Mouse (Mus musculus) limb, embryonic 10.5 days (tissue): ENCODE results near the gene Chd9. TPM values are rescaled to one million over a fixed set of nuclear protein-coding genes. Genes with fewer than 3 reads are reported as not detected.

Experiments
- DNase-seq: peaks from one replicate; pipeline ENCODE4 v3.0.0-alpha.2; 2017; ENCODE audit warnings: low spot score
- H3K27ac ChIP-seq: fragments of 300-500 bp; sonication (generic); 2 replicates; pipeline ENCODE4 v1.5.1; 2016; ENCODE audit warnings: mild to moderate bottlenecking
- H3K27me3 ChIP-seq: fragments of 300-500 bp; sonication (generic); 2 replicates; pipeline ENCODE4 v1.6.1; 2016; ENCODE audit warnings: low read depth, mild to moderate bottlenecking; ENCODE audit not compliant: poor library complexity, severe bottlenecking
- H3K36me3 ChIP-seq: fragments of 300-500 bp; sonication (generic); 2 replicates; pipeline ENCODE4 v1.6.1; 2016; ENCODE audit warnings: mild to moderate bottlenecking, moderate library complexity
- H3K4me1 ChIP-seq: fragments of 300-500 bp; sonication (generic); 2 replicates; pipeline ENCODE4 v1.6.1; 2016
- H3K4me3 ChIP-seq: fragments of 300-500 bp; sonication (generic); 2 replicates; pipeline ENCODE4 v1.5.1; 2016; ENCODE audit warnings: mild to moderate bottlenecking, moderate library complexity
- H3K9me3 ChIP-seq: fragments of 300-500 bp; sonication (generic); replicated peaks from 2 replicates; pipeline ENCODE4 v1.6.1; 2016; ENCODE audit warnings: mild to moderate bottlenecking
- WGBS: fragments of 180-500 bp; shearing (Covaris S2); methylation state at CpG from one replicate; pipeline ENCODE4 v1.1.7; 2016; 5-methylcytosine and 5-hydroxymethylcytosine counted together
- polyA plus RNA-seq: library from polyadenylated mRNA; unstranded; fragments of >200 nt; fragmentation: Nextera tagmentation; extraction: Ambion mirVana; gene quantifications from 2 replicates; pipeline ENCODE4 v1.2.1, GENCODE M21; 2016

Chd9 gene
- polyA plus RNA-seq, 1 experiment from 2014 or later, result 45.5 TPM

GRCm38 (mm10) chr8:91019726-91020125, 191.6 kb downstream of the Chd9 start:
- Histone ChIP-seq H3K27ac (no peak overlapping the region), H3K36me3 (peaks cover 81% of the 10 kb centered on the region), H3K9me3 (no peaks in the 10 kb centered on the region), H3K27me3 (no peaks in the 10 kb centered on the region), H3K4me3 (no peak overlapping the region), H3K4me1 (no peaks in the 10 kb centered on the region)
- 14% methylated on average over 2 of the region's 2 CpGs for WGBS
- DNase-seq, result peak; percentile 88

- no peak for DNase-seq
- Histone ChIP-seq H3K9me3 (no peaks in the 10 kb centered on the region), H3K36me3 (peaks cover 99% of the 10 kb centered on the region), H3K27me3 (no peaks in the 10 kb centered on the region), H3K27ac (no peak overlapping the region), H3K4me3 (no peak overlapping the region), H3K4me1 (no peaks in the 10 kb centered on the region)
- 87% methylated on average over 6 of the region's 6 CpGs for WGBS
Measured at GRCm38 (mm10) chr8:91034417-91034816, 206.3 kb downstream of the Chd9 start.

DNA sequence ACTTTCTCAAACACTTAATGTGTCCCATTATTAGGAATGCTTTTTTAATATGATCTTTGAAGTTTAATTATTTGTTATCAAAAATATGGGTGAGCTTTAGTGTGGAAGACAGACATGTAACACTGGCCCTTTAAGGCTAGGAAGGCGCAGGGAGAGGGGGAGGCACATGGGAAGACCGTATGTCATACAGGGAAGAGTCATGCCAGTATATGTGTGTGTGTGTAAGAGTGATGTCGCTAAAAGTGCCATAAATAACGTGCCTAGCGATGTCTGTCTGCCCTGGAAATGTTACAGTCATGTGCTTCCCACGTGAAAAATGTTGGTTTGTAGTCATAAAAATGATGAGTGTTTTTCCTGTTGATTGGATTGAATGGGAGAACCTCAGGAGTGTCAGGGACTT, 208.8 kb downstream of the Chd9 start:
- Histone ChIP-seq H3K27me3 (no peaks in the 10 kb centered on the region), H3K4me3 (no peak overlapping the region), H3K27ac (no peak overlapping the region), H3K4me1 (no peaks in the 10 kb centered on the region), H3K36me3 (peaks cover 99% of the 10 kb centered on the region), H3K9me3 (no peaks in the 10 kb centered on the region)
- WGBS, result 83% methylated on average over 6 of the region's 6 CpGs
- DNase-seq, result no peak

DNA sequence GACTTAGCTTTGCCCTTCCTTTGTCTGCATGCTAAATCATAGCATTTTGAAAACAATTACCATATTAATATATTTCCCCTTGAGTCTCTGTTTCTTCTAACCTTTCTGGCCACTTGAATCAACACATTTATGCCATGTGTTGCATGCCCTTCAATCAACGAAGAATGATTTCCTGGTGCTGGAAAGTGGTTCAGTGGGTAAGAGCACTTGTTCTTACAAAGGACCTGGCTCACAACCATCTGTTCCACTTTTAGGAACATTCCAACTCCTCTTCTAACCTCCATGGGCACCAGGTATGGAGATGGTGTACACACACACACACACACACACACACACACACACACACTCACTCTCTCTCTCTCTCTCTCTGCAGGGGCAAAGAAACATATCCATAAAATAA, 210.5 kb downstream of the Chd9 start:
- no peaks in the 10 kb centered on the region for H3K27me3 ChIP-seq
- whole genome bisulfite sequencing, result 96% methylated on average over 1 of the region's 1 CpGs
- no peak for DNase-seq
- H3K9me3 ChIP-seq, result no peaks in the 10 kb centered on the region
- H3K4me1 ChIP-seq, result no peaks in the 10 kb centered on the region
- no peak overlapping the region for H3K4me3 ChIP-seq
- peaks cover 99% of the 10 kb centered on the region for H3K36me3 ChIP-seq
- no peak overlapping the region for H3K27ac ChIP-seq

- H3K4me3 ChIP-seq, result no peak overlapping the region
- H3K27me3 ChIP-seq, result no peaks in the 10 kb centered on the region
- DNase-seq, result no peak
- WGBS, result 89% methylated on average over 4 of the region's 4 CpGs
- H3K27ac ChIP-seq, result no peak overlapping the region
- H3K36me3 ChIP-seq, result peaks cover 87% of the 10 kb centered on the region
- H3K9me3 ChIP-seq, result no peaks in the 10 kb centered on the region
- H3K4me1 ChIP-seq, result no peaks in the 10 kb centered on the region
Measured at GRCm38 (mm10) chr8:91046370-91046769, 218.2 kb downstream of the Chd9 start.

- no peaks in the 10 kb centered on the region for H3K27me3 ChIP-seq
- no peaks in the 10 kb centered on the region for H3K9me3 ChIP-seq
- DNase-seq, result no peak
- H3K36me3 ChIP-seq, result peaks cover 56% of the 10 kb centered on the region
- WGBS, result 83% methylated on average over 8 of the region's 8 CpGs
- no peak overlapping the region for H3K27ac ChIP-seq
- H3K4me3 ChIP-seq, result no peak overlapping the region
- no peaks in the 10 kb centered on the region for H3K4me1 ChIP-seq
Measured at GRCm38 (mm10) chr8:91051037-91051436, 222.9 kb downstream of the Chd9 start.

GRCm38 (mm10) chr8:91054418-91054817, 226.3 kb downstream of the Chd9 start:
- Histone ChIP-seq H3K4me3 (no peak overlapping the region), H3K36me3 (peaks cover 31% of the 10 kb centered on the region), H3K27me3 (no peaks in the 10 kb centered on the region), H3K27ac (no peak overlapping the region), H3K9me3 (no peaks in the 10 kb centered on the region), H3K4me1 (no peaks in the 10 kb centered on the region)
- 91% methylated on average over 4 of the region's 4 CpGs for WGBS
- no peak for DNase-seq

GRCm38 (mm10) chr8:91056848-91057247, 228.7 kb downstream of the Chd9 start:
- H3K27ac ChIP-seq, result no peak overlapping the region
- H3K36me3 ChIP-seq, result peaks cover 9% of the 10 kb centered on the region
- 65% methylated on average over 3 of the region's 3 CpGs for WGBS
- no peaks in the 10 kb centered on the region for H3K27me3 ChIP-seq
- peaks cover 6% of the 10 kb centered on the region for H3K4me1 ChIP-seq
- no peak for DNase-seq
- no peak overlapping the region for H3K4me3 ChIP-seq
- H3K9me3 ChIP-seq, result no peaks in the 10 kb centered on the region

GRCm38 (mm10) chr8:91059086-91059578, 231.0 kb downstream of the Chd9 start:
- Histone ChIP-seq H3K36me3 (no peaks in the 10 kb centered on the region), H3K4me3 (no peak overlapping the region), H3K27me3 (no peaks in the 10 kb centered on the region), H3K9me3 (no peaks in the 10 kb centered on the region), H3K4me1 (peaks cover 6% of the 10 kb centered on the region), H3K27ac (no peak overlapping the region)
- no peak for DNase-seq

DNA sequence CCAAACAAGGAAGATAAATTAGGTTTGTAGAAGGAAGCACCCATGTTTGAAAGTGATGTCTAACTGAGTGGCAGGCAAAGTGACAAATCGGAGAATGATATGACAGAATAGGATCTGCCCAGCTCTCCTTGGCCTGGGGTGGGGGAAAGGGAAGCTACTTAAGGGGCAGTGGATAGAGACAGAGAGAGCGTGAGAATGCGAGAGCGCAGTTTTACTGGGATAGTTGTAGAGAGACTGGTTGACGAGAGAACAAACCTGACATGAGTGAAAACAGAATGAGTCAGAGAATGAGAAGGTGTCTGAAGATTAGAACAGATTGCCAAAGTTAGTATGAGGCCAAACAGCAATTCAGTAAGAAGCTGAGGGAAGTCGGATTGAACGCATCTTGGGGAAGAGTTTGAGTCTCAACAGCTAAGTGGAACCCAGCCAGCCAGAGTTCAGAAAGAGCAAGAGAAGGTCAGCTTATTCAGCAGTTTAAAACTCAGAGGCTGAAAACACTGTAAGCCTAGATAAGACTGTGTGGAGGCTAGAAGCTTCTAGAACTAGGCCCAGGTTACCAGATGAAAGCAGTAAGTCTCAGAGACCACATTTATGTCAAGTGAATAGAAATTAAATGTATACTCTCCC, 231.8 kb downstream of the Chd9 start:
- DNase-seq, result no peak
- Histone ChIP-seq H3K27ac (no peak overlapping the region), H3K4me3 (no peak overlapping the region), H3K36me3 (no peaks in the 10 kb centered on the region), H3K4me1 (peaks cover 6% of the 10 kb centered on the region), H3K27me3 (no peaks in the 10 kb centered on the region), H3K9me3 (no peaks in the 10 kb centered on the region)
- 94% methylated on average over 7 of the region's 7 CpGs for WGBS

DNA sequence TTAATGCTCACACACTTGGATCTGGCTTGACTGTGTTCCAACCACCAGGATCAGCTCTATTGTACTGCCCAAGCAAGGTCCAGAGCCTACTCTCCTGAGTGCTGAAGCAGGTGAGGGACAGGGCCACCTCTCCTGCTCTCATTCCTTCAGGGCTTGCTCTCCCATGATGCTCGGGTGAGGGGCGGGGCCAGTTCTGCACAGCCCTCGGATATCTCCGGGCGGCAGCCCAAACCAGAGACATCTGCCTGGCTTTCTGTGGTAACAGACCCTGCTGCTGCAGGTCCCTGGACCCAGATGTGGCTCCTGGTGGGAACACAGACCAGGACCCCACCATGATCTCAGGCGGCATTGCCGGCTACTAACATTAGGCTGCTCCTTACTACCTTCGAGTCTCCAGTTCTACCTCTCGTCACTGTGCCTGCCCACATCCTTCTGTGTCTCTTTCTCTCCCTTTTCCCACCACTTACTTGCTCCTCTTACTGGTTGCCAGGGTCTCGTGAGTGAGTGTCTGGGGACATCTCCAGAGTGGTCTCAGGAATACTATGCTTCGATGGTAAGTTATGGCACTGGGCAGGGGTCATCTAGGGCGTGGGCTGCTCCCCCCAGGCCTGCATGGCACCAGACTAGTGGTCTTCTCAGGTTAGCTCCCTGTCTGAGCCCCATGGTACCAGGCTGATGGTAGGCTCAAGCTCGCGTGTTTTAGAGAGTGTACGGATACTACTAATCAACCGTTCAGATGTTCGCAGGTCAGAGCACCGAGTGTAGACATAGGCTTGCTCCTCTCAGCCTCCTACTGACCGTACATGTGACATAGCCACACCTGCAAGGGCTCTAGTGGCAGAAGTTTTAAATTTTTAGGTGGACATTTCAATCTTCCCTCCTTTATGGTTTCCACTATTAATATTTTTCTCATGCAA, 232.7 kb downstream of the Chd9 start:
- Histone ChIP-seq H3K9me3 (no peaks in the 10 kb centered on the region), H3K4me1 (peaks cover 6% of the 10 kb centered on the region)
- WGBS, result 82% methylated on average over 19 of the region's 19 CpGs

DNA sequence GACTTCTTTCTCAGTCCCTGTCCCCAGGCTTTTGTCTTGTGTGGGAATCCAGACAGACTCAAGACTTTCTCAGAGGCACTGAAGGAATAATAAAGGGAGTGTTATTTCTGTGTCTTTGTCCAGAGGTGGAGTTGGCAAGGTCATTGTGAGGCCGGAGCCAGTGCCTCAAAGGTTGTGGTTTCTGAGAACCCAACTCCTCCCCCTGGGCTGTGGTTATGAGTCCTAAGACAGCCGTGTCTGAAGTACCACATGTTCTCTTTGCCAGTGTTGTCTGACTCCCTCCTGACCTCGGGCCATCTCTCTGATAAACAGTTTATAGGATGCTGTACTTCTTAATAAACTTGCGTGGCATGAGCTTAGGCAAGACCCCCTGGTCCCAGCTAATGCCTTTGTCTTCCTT, 237.0 kb downstream of the Chd9 start:
- 80% methylated on average over 4 of the region's 4 CpGs for WGBS
- H3K4me1 ChIP-seq, result peaks cover 14% of the 10 kb centered on the region
- H3K36me3 ChIP-seq, result no peaks in the 10 kb centered on the region
- DNase-seq, result no peak
- no peaks in the 10 kb centered on the region for H3K9me3 ChIP-seq
- no peaks in the 10 kb centered on the region for H3K27me3 ChIP-seq
- no peak overlapping the region for H3K27ac ChIP-seq
- no peak overlapping the region for H3K4me3 ChIP-seq

More for the DNA sequence above, 232.7 kb downstream of the Chd9 start:
- H3K27me3 ChIP-seq, result no peaks in the 10 kb centered on the region
- H3K36me3 ChIP-seq, result no peaks in the 10 kb centered on the region
- no peak for DNase-seq
- no peak overlapping the region for H3K4me3 ChIP-seq
- no peak overlapping the region for H3K27ac ChIP-seq

DNA sequence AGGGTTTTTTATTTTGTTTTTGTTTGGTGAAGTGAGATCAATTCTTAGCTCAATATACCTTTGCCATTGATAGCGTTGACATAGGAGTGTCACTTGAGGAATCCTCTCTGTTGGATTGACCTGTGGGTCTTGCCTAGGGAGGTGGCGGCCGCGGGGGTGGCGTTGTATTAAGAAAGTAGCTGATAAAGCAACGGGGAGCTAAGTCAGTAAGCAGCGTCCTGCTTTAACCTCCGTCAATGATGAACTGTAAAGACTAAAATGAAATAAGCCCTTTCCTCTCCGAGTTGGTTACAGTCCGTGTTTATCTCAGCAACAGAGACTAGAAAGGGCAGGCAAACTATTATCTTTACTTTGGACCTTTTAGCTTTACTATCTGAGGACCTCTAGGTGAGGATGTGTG, 241.3 kb downstream of the Chd9 start:
- H3K27me3 ChIP-seq, result no peaks in the 10 kb centered on the region
- H3K4me3 ChIP-seq, result peak overlapping the region; percentile 93
- H3K36me3 ChIP-seq, result no peaks in the 10 kb centered on the region
- no peak for DNase-seq
- H3K9me3 ChIP-seq, result no peaks in the 10 kb centered on the region
- peaks cover 19% of the 10 kb centered on the region for H3K4me1 ChIP-seq
- peak overlapping the region; percentile 84 for H3K27ac ChIP-seq
- WGBS, result 6% methylated on average over 10 of the region's 10 CpGs
